Mouse (Mus musculus): ENCODE data around the gene Cop1.

GRCm38 (mm10) chr1:159393070-159393699 is 161.1 kb downstream of the Cop1 start:
- TF ChIP-seq EP300 (IDR thresholded peaks at IDR 0.05; ENCODE audit: insufficient read depth, low read depth, low read length): no peak
- no peak for TF ChIP-seq POLR2A (IDR thresholded peaks at IDR 0.05; ENCODE audit: insufficient read depth, low read length)
